Mouse (Mus musculus) ES-E14 (cell line): ENCODE measurements around the gene Gm12166. TPM values are rescaled to one million over a fixed set of nuclear protein-coding genes. Genes with fewer than 3 reads are reported as not detected.

Experiments
- DNase-seq: peaks from one replicate; pipeline ENCODE4 v3.0.0-alpha.2; 2013; ENCODE audit warnings: low read depth, low spot score
- H3K27ac ChIP-seq: 2 replicates; pipeline ENCODE4 v1.5.1; 2012; ENCODE audit warnings: low read depth, mild to moderate bottlenecking, low read length, moderate library complexity, mixed read lengths; ENCODE audit not compliant: poor library complexity, insufficient read depth, severe bottlenecking
- H3K36me3 ChIP-seq: 2 replicates; pipeline ENCODE4 v1.6.1; 2012; ENCODE audit warnings: mild to moderate bottlenecking, low read length, moderate library complexity, mixed read lengths; ENCODE audit not compliant: control insufficient read depth, poor library complexity, insufficient read depth, severe bottlenecking
- H3K4me1 ChIP-seq, 2 experiments: fragments of 150-350 bp in 1 of 2; sonication (generic) in 1 of 2; 2 replicates each; pipeline ENCODE4 v1.6.1; 2012; ENCODE audit warnings: low read length in 2 of 2, mild to moderate bottlenecking in 1 of 2, mixed read lengths in 1 of 2; ENCODE audit not compliant: control insufficient read depth in 2 of 2, insufficient read depth in 2 of 2, poor library complexity in 1 of 2
- H3K4me3 ChIP-seq, 2 experiments: fragments of 150-350 bp in 1 of 2; sonication (generic) in 1 of 2; 2 replicates each; pipeline ENCODE4 v1.5.1; 2012; ENCODE audit warnings: low read length in 2 of 2, low read depth in 1 of 2, mild to moderate bottlenecking in 1 of 2, mixed read lengths in 1 of 2; ENCODE audit not compliant: insufficient read depth in 1 of 2, poor library complexity in 1 of 2, severe bottlenecking in 1 of 2
- H3K9ac ChIP-seq: 2 replicates; pipeline ENCODE4 v1.6.1; 2012; ENCODE audit warnings: low read depth, mild to moderate bottlenecking, low read length, mixed read lengths; ENCODE audit not compliant: poor library complexity, insufficient read depth, severe bottlenecking
- H3K9me3 ChIP-seq: fragments of 150-350 bp; sonication (generic); 2 replicates; pipeline ENCODE4 v1.6.1; 2012; ENCODE audit warnings: low read depth, mild to moderate bottlenecking, low read length; ENCODE audit not compliant: control insufficient read depth, insufficient read depth
- CHD2 ChIP-seq: IDR thresholded peaks from 2 replicates; pipeline ENCODE4 v1.6.1; 2014; ENCODE audit warnings: mild to moderate bottlenecking, low read depth, low read length, inconsistent platforms
- HCFC1 ChIP-seq: IDR thresholded peaks from 2 replicates; pipeline ENCODE4 v1.6.1; 2012; ENCODE audit warnings: low read length, inconsistent platforms, borderline replicate concordance; ENCODE audit not compliant: insufficient read depth
- MAFK ChIP-seq: IDR thresholded peaks from 2 replicates; pipeline ENCODE4 v1.6.1; 2014; ENCODE audit warnings: mild to moderate bottlenecking, low read depth, low read length, inconsistent platforms; ENCODE audit not compliant: insufficient read depth
- ZC3H11A ChIP-seq: IDR thresholded peaks from 2 replicates; pipeline ENCODE4 v1.6.1; 2012; ENCODE audit warnings: low read depth, mild to moderate bottlenecking, inconsistent platforms, low read length, borderline replicate concordance
- ZNF384 ChIP-seq: IDR thresholded peaks from 2 replicates; pipeline ENCODE4 v1.6.1; 2012; ENCODE audit warnings: low read depth, low read length, inconsistent platforms
- in situ Hi-C, 2 experiments: fragments of 600-800 bp; cut with MboI; formaldehyde crosslinking; loops; one replicate each; pipeline ENCODE4 v1.15.1; 2025; ENCODE audit warnings: low sequenced_read_pairs in 2 of 2, inconsistent platforms in 1 of 2; ENCODE audit not compliant: unreplicated experiment in 2 of 2
- total RNA-seq: library from RNA; depleted of rRNA; stranded (reverse); fragments of 300-350 nt; gene quantifications from 2 replicates; pipeline ENCODE4 v1.2.3, GENCODE M21; 2012

The Gm12166 gene
- total RNA-seq, 1 experiment = 6.8 TPM

DNA sequence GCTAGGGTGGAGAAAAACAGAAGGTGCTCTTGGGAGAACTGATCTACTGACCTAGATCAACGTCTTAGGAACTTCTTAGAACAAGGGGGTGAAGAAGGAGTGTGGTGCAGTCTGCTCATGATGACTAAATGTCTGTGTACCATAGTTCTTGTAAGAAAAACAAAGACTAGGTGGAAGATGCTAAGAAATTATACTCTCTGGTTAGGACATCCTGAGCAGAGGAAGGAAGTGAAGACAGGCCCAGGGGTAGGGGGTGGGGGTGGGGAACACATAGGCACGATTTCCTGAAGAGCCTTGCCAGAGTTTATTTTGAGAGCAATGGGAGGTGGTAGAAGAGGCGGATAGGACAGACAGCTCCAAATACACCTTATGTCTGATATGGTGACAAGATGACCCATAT is 31.3 kb upstream of the Gm12166 start:
- no peaks in the 10 kb centered on the region for H3K9me3 ChIP-seq
- in situ Hi-C loops = no loop called here

DNA sequence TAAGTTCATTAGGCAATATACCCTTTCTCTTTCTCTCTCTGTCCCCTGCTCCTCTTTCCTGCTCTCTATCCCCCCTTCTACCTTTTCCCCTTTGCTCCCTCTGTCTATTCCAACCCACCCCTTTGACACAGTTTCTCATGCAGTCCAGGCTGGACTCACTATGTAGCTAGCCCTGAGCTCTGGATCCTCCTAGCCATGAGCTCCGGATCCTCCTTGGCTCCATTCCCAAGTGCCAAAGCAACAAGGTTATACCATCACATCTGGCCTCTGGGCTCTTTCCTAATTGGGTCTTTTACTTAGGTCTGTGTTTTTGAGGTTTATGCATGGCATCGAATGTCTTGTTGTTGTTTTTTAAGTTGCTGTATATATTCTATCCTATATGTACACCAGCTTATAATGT is 29.0 kb upstream of the Gm12166 start:
- no peaks in the 10 kb centered on the region for H3K9me3 ChIP-seq
- H3K27ac ChIP-seq = no peak overlapping the region
- peaks cover 12% of the 10 kb centered on the region; the same call in 1 of the 2 replicates for H3K36me3 ChIP-seq
- no peak overlapping the region for H3K9ac ChIP-seq
- in situ Hi-C loops = no loop called here
- H3K4me3 ChIP-seq = no peak overlapping the region
- TF ChIP-seq ZNF384 = no peak
- no peak for TF ChIP-seq HCFC1
- no peak for TF ChIP-seq CHD2
- no peak for TF ChIP-seq MAFK
- no peak for TF ChIP-seq ZC3H11A
- no peaks in the 10 kb centered on the region for H3K4me1 ChIP-seq
- no peak for DNase-seq

More for the DNA sequence above, 31.3 kb upstream of the Gm12166 start:
- Histone ChIP-seq H3K27ac (no peak overlapping the region), H3K4me3 (no peak overlapping the region), H3K9ac (no peak overlapping the region), H3K4me1 (peaks cover 0 to 6% of the 10 kb centered on the region in 2 experiments; a peak in 2 of 4 replicates), H3K36me3 (peaks cover 7% of the 10 kb centered on the region; the same call in 1 of the 2 replicates)
- no peak for TF ChIP-seq ZNF384
- no peak for TF ChIP-seq ZC3H11A
- no peak for TF ChIP-seq MAFK
- no peak for TF ChIP-seq HCFC1
- no peak for TF ChIP-seq CHD2
- no peak for DNase-seq

DNA sequence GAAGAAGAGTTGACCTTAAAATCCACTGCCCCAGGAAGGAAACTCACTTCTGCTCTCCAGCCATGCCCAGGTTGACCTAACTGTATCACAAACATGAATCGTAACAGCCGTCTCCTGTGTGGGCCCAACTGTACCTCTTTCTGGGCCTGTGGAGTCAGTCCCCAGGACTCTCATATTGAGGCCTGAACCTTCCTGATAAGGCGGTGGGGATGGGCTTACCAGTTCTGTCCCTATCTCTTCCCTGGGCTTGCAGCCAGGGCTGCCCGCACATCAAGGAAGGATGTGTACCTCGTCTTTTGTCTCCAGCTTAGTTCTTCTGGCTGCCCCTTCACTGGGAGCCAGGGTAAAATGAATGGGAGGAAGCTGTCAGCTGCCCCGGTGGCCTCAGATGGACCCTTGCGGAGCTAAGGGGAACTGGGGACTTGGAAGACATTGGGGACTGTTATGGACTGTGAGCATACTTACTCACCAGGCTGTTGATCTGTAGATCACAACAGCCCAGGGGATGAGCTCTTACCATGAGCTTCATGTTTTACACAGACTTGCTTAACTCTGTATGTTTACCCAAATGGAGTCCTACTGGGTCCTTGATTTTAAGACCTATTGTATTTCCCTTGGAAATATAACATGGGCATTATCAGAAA is 25.7 kb upstream of the Gm12166 start:
- H3K4me1 ChIP-seq = peaks cover 0 to 10% of the 10 kb centered on the region in 2 experiments; a peak in 2 of 4 replicates
- no peak overlapping the region for H3K9ac ChIP-seq
- no peak for TF ChIP-seq ZNF384
- TF ChIP-seq ZC3H11A = no peak
- TF ChIP-seq MAFK = no peak
- TF ChIP-seq HCFC1 = no peak
- TF ChIP-seq CHD2 = no peak
- no peak for DNase-seq
- H3K36me3 ChIP-seq = peaks cover 10% of the 10 kb centered on the region; the same call in 1 of the 2 replicates
- H3K27ac ChIP-seq = no peak overlapping the region
- in situ Hi-C loops = no loop called here
- H3K4me3 ChIP-seq = no peak overlapping the region
- no peaks in the 10 kb centered on the region for H3K9me3 ChIP-seq

DNA sequence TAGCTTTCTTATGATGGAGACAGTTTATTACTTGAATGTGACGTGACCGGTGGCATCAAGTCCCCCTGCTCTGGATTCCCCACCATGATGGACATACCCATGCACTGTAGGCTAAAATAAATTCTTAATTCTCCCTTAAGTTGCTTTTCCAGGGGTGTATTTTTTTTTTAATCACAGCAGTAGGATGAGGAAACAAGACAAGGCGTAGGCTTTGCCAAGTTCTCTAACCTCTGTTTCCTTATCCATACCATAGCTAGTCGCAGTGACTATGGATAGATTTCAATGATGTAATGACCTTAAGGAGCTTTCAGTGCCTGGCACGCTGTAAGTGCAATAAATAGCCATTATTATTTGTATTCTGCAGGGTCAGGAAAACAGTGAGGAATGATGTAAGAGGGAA is 25.2 kb upstream of the Gm12166 start:
- Histone ChIP-seq H3K9ac (no peak overlapping the region), H3K4me1 (peaks cover 0 to 15% of the 10 kb centered on the region in 2 experiments; a peak in 2 of 4 replicates), H3K27ac (no peak overlapping the region), H3K36me3 (peaks cover 10% of the 10 kb centered on the region; the same call in 1 of the 2 replicates), H3K9me3 (no peaks in the 10 kb centered on the region), H3K4me3 (no peak overlapping the region)
- TF ChIP-seq MAFK (no peak), ZNF384 (no peak), HCFC1 (no peak), ZC3H11A (no peak)
- DNase-seq = no peak
- in situ Hi-C loops = no loop called here
